Mouse (Mus musculus) CH12.LX (cell line): ENCODE measurements at regions not wholly inside any gene's neighbourhood (a gene's known extent, or its start where the extent isn't known, plus 50 kb on each side); places are given as distances from the start of the nearest gene placed in this dataset.

ENCODE experiments used
- DNase-seq: peaks from one replicate; pipeline ENCODE4 v3.0.0-alpha.2; 2013; ENCODE audit errors: extremely low read depth
- H3K27ac ChIP-seq: 2 replicates; pipeline ENCODE4 v1.5.1; 2012; ENCODE audit warnings: low read depth, mild to moderate bottlenecking, control low read depth, moderate library complexity; ENCODE audit not compliant: insufficient read depth
- H3K27me3 ChIP-seq: replicated peaks from 2 replicates; pipeline ENCODE3; 2012; ENCODE audit warnings: inconsistent platforms
- H3K36me3 ChIP-seq, 2 experiments: replicated peaks in 1 of 2; 2 replicates each; pipeline versions ENCODE3 to v1.6.1; 2012; ENCODE audit warnings: inconsistent platforms in 1 of 2, low read length in 1 of 2, mild to moderate bottlenecking in 1 of 2, mixed read lengths in 1 of 2, moderate library complexity in 1 of 2; ENCODE audit not compliant: control insufficient read depth in 1 of 2, insufficient read depth in 1 of 2
- H3K4me1 ChIP-seq, 2 experiments: 2 replicates each; pipeline ENCODE4 v1.6.1; 2012; ENCODE audit warnings: inconsistent platforms in 1 of 2, moderate library complexity in 1 of 2; ENCODE audit not compliant: insufficient read depth in 2 of 2, control insufficient read depth in 1 of 2
- H3K4me2 ChIP-seq: 2 replicates; pipeline ENCODE4 v1.6.1; 2012; ENCODE audit warnings: low read depth, mild to moderate bottlenecking, control low read depth; ENCODE audit not compliant: poor library complexity, insufficient read depth, severe bottlenecking
- H3K4me3 ChIP-seq, 3 experiments: fragments of 150-350 bp in 1 of 3; sonication (generic) in 1 of 3; replicated peaks in 1 of 3; 2 replicates each; pipeline versions ENCODE3 to v1.5.1; 2011 to 2012; ENCODE audit warnings: low read depth in 2 of 3, low read length in 2 of 3, mild to moderate bottlenecking in 2 of 3, moderate library complexity in 2 of 3, control low read depth in 1 of 3, improper control_type of control experiment in 1 of 3, inconsistent platforms in 1 of 3, mixed read lengths in 1 of 3; ENCODE audit not compliant: poor library complexity in 1 of 3
- H3K79me2 ChIP-seq: replicated peaks from 2 replicates; pipeline ENCODE4 v1.6.1; 2012; ENCODE audit warnings: mild to moderate bottlenecking, moderate library complexity; ENCODE audit not compliant: control insufficient read depth, poor library complexity, insufficient read depth, severe bottlenecking; ENCODE audit errors: extremely low read depth
- H3K9ac ChIP-seq: 2 replicates; pipeline ENCODE4 v1.6.1; 2012; ENCODE audit warnings: low read depth, mild to moderate bottlenecking, control low read depth, moderate library complexity; ENCODE audit not compliant: insufficient read depth
- H3K9me3 ChIP-seq: replicated peaks from 2 replicates; pipeline ENCODE3; 2012; ENCODE audit warnings: low read length, inconsistent platforms, mixed read lengths
- CHD2 ChIP-seq: IDR thresholded peaks from 2 replicates; pipeline ENCODE4 v1.6.1; 2011; ENCODE audit warnings: low read length, improper control_type of control experiment
- CTCF ChIP-seq, 2 experiments: IDR thresholded peaks in 1 of 2; conservative IDR thresholded peaks in 1 of 2; 2 replicates each; pipeline ENCODE4 v1.5.1; 2011 to 2012; ENCODE audit warnings: low read depth in 2 of 2, low read length in 2 of 2, improper control_type of control experiment in 1 of 2, inconsistent platforms in 1 of 2, mild to moderate bottlenecking in 1 of 2, moderate library complexity in 1 of 2
- ELF1 ChIP-seq: IDR thresholded peaks from 2 replicates; pipeline ENCODE4 v1.6.1; 2014; ENCODE audit warnings: low read depth, mild to moderate bottlenecking, inconsistent platforms, low read length, improper control_type of control experiment
- ETS1 ChIP-seq: conservative IDR thresholded peaks from 2 replicates; pipeline ENCODE4 v1.6.1; 2012; ENCODE audit warnings: low read depth, mild to moderate bottlenecking, inconsistent platforms, low read length, improper control_type of control experiment, moderate library complexity
- IRF4 ChIP-seq: IDR thresholded peaks from 2 replicates; pipeline ENCODE4 v1.6.1; 2014; ENCODE audit warnings: low read depth, mild to moderate bottlenecking, inconsistent platforms, low read length, improper control_type of control experiment
- MAX ChIP-seq: IDR thresholded peaks from 2 replicates; pipeline ENCODE4 v1.6.1; 2011; ENCODE audit warnings: low read length, improper control_type of control experiment
- MEF2A ChIP-seq: IDR thresholded peaks from 2 replicates; pipeline ENCODE4 v1.6.1; 2014; ENCODE audit warnings: low read depth, mild to moderate bottlenecking, inconsistent platforms, low read length, improper control_type of control experiment, borderline replicate concordance
- MXI1 ChIP-seq: IDR thresholded peaks from 2 replicates; pipeline ENCODE4 v1.6.1; 2011; ENCODE audit warnings: mild to moderate bottlenecking, low read depth, low read length, improper control_type of control experiment
- MYC ChIP-seq: IDR thresholded peaks from 2 replicates; pipeline ENCODE4 v1.6.1; 2011; ENCODE audit warnings: low read depth, mild to moderate bottlenecking, improper control_type of control experiment, low read length
- PAX5 ChIP-seq: IDR thresholded peaks from 2 replicates; pipeline ENCODE4 v1.6.1; 2012; ENCODE audit warnings: low read length, inconsistent platforms, mixed read lengths
- POLR2A ChIP-seq: IDR thresholded peaks from 2 replicates; pipeline ENCODE4 v1.6.1; 2011; ENCODE audit warnings: low read depth, mild to moderate bottlenecking, improper control_type of control experiment, low read length
- RAD21 ChIP-seq: IDR thresholded peaks from 2 replicates; pipeline ENCODE4 v1.6.1; 2011; ENCODE audit warnings: low read depth, mild to moderate bottlenecking, low read length, improper control_type of control experiment, moderate library complexity
- RCOR1 ChIP-seq: conservative IDR thresholded peaks from 2 replicates; pipeline ENCODE4 v1.6.1; 2012; ENCODE audit warnings: low read depth, mild to moderate bottlenecking, inconsistent platforms, low read length, improper control_type of control experiment
- SIN3A ChIP-seq: IDR thresholded peaks from 2 replicates; pipeline ENCODE4 v1.6.1; 2012; ENCODE audit warnings: low read length, improper control_type of control experiment, inconsistent platforms
- SMC3 ChIP-seq: IDR thresholded peaks from 2 replicates; pipeline ENCODE4 v1.6.1; 2011; ENCODE audit warnings: low read depth, low read length, improper control_type of control experiment
- TBP ChIP-seq: conservative IDR thresholded peaks from 2 replicates; pipeline ENCODE4 v1.6.1; 2011; ENCODE audit warnings: low read depth, low read length, improper control_type of control experiment
- TCF12 ChIP-seq: IDR thresholded peaks from 2 replicates; pipeline ENCODE4 v1.6.1; 2014; ENCODE audit warnings: low read depth, mild to moderate bottlenecking, inconsistent platforms, low read length, improper control_type of control experiment
- USF1 ChIP-seq: IDR thresholded peaks from 2 replicates; pipeline ENCODE4 v1.6.1; 2014; ENCODE audit warnings: low read depth, mild to moderate bottlenecking, inconsistent platforms, low read length, improper control_type of control experiment
- USF2 ChIP-seq: conservative IDR thresholded peaks from 2 replicates; pipeline ENCODE4 v1.6.1; 2011; ENCODE audit warnings: low read depth, low read length, improper control_type of control experiment
- ZMIZ1 ChIP-seq: IDR thresholded peaks from 2 replicates; pipeline ENCODE4 v1.6.1; 2012; ENCODE audit warnings: low read depth, mild to moderate bottlenecking, inconsistent platforms, low read length, improper control_type of control experiment
- dilution Hi-C: fragments of 300-500 bp; cut with MboI; formaldehyde crosslinking; loops from 2 replicates; pipeline ENCODE4 v1.14.3; 2020; ENCODE audit warnings: low sequenced_read_pairs; ENCODE audit not compliant: extremely low pct_unique_long_range_greater_than_20kb, extremely low pct_ligation_motif_present
- in situ Hi-C: fragments of 300-500 bp; cut with MboI; formaldehyde crosslinking; loops from 3 replicates; pipeline ENCODE4 v1.14.3; 2019; ENCODE audit warnings: low sequenced_read_pairs, low pct_ligation_motif_present, low pct_unique_long_range_greater_than_20kb, mixed read lengths

DNA sequence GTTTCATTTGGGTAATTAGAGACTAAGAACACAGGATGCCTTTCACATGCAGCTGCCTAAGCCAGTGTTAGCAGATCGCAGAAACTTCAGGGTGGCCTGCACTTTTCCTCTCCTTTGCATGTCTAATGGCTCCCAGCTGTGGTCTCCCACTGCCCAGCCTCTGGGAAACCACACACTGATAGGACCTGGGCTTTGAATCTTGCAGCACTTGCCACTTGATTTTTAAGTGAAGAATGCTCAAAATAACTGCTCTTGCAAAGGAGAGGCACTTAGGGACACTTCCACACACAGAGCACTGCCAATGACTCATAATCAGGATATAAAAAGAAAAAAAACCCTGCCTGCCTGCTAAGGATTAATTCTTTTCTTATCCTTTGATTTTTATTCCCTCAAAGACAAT lies 159.9 kb upstream of the Foxa2 start:
- Histone ChIP-seq H3K9me3 (no peaks in the 10 kb centered on the region), H3K79me2 (no peaks in the 10 kb centered on the region), H3K9ac (no peak overlapping the region), H3K4me2 (no peak overlapping the region), H3K4me3 (no peak overlapping the region), H3K4me1 (no peaks in the 10 kb centered on the region), H3K27ac (no peak overlapping the region), H3K27me3 (peaks cover 41% of the 10 kb centered on the region)
- in situ Hi-C loops, result no loop called here
- DNase-seq, result no peak
- TF ChIP-seq POLR2A, result no peak
- no peak for TF ChIP-seq SIN3A
- no peak for TF ChIP-seq MYC
- TF ChIP-seq ELF1, result no peak
- no peak for TF ChIP-seq CHD2
- TF ChIP-seq RAD21, result no peak
- TF ChIP-seq MXI1, result no peak
- no peak for TF ChIP-seq ETS1
- no peak for TF ChIP-seq USF1
- TF ChIP-seq MAX, result no peak
- TF ChIP-seq MEF2A, result no peak
- TF ChIP-seq PAX5, result no peak
- no peak for TF ChIP-seq USF2
- TF ChIP-seq IRF4, result no peak
- TF ChIP-seq TBP, result no peak
- TF ChIP-seq CTCF (conservative IDR thresholded peaks at IDR 0.05 in 1 of 2, IDR thresholded peaks at IDR 0.05 in 1 of 2; ENCODE audit: low read depth in 2 of 2, low read length in 2 of 2), result no peak
- TF ChIP-seq, all 38 proteins: peak for 0
- no peaks in the 10 kb centered on the region for H3K36me3 ChIP-seq
- dilution Hi-C loops, result no loop called here

DNA sequence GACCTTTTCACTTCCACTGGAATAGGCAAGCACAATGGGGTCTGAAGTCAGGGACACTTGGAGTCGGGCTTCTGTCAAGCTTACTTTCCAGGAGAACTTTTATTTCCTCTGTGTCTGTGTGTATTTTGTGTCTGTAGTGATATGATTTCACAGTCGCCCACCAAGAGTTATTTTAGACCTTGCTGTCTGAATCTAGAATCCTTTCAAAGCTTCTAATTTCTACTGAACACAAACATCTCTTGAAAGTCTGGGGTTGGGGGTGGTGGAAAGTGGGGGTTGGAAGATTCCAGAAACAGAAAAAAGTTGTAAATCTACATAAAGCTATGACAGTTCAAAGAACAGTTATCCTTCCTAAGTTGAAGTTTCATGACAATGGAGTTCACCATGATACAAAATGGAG lies 164.0 kb upstream of the Foxa2 start:
- H3K27me3 ChIP-seq, result peaks cover 16% of the 10 kb centered on the region
- no peak overlapping the region for H3K4me3 ChIP-seq
- H3K27ac ChIP-seq, result no peak overlapping the region
- in situ Hi-C loops, result no loop called here
- no peak overlapping the region for H3K9ac ChIP-seq
- no peak for DNase-seq
- H3K79me2 ChIP-seq, result no peaks in the 10 kb centered on the region
- dilution Hi-C loops, result no loop called here
- H3K4me1 ChIP-seq, result no peaks in the 10 kb centered on the region
- no peaks in the 10 kb centered on the region for H3K36me3 ChIP-seq
- TF ChIP-seq SMC3 (no peak), ZMIZ1 (no peak), RCOR1 (no peak), TCF12 (no peak)
- TF ChIP-seq, all 38 proteins: peak for 0
- Histone ChIP-seq H3K4me2 (no peak overlapping the region), H3K9me3 (no peaks in the 10 kb centered on the region)
